Mouse (Mus musculus) limb, embryonic 12.5 days (tissue): ENCODE results near the gene Cog8. TPM values are rescaled to one million over a fixed set of nuclear protein-coding genes. Genes with fewer than 3 reads are reported as not detected.
"Not testable (repeated sequence)": the region's sequence is repeated elsewhere in the genome, so short reads cannot be mapped to it uniquely, and the experiment has no call there.

Experiments
- ATAC-seq: fragments of 200-750 bp; cut with Nextera tagmentation; 2 replicates; pipeline ENCODE4 v1.8.0; 2017; ENCODE audit warnings: low read depth, moderate TSS enrichment; ENCODE audit not compliant: insufficient number of reproducible peaks, insufficient read depth, low FRiP score, low TSS enrichment
- H3K27ac ChIP-seq: fragments of 300-500 bp; sonication (generic); 2 replicates; pipeline ENCODE4 v1.5.1; 2016; ENCODE audit warnings: mild to moderate bottlenecking, moderate library complexity
- H3K27me3 ChIP-seq: fragments of 300-500 bp; sonication (generic); 2 replicates; pipeline ENCODE4 v1.6.1; 2016; ENCODE audit warnings: mild to moderate bottlenecking, moderate library complexity
- H3K36me3 ChIP-seq: fragments of 300-500 bp; sonication (generic); 2 replicates; pipeline ENCODE4 v1.6.1; 2016; ENCODE audit warnings: mild to moderate bottlenecking, moderate library complexity
- H3K4me1 ChIP-seq: fragments of 300-500 bp; sonication (generic); replicated peaks from 2 replicates; pipeline ENCODE4 v1.6.1; 2016
- H3K4me2 ChIP-seq: fragments of 300-500 bp; sonication (generic); 2 replicates; pipeline ENCODE4 v1.6.1; 2016; ENCODE audit warnings: mild to moderate bottlenecking, moderate library complexity
- H3K4me3 ChIP-seq: fragments of 300-500 bp; sonication (generic); replicated peaks from 2 replicates; pipeline ENCODE4 v1.5.1; 2016; ENCODE audit warnings: mild to moderate bottlenecking
- H3K9ac ChIP-seq: fragments of 300-500 bp; sonication (generic); replicated peaks from 2 replicates; pipeline ENCODE4 v1.6.1; 2016; ENCODE audit warnings: mild to moderate bottlenecking, moderate library complexity
- H3K9me3 ChIP-seq: fragments of 300-500 bp; sonication (generic); 2 replicates; pipeline ENCODE4 v1.6.1; 2016; ENCODE audit warnings: mild to moderate bottlenecking, moderate library complexity
- WGBS: fragments of 180-500 bp; shearing (Covaris S2); methylation state at CpG from one replicate; pipeline ENCODE4 v1.1.7; 2016; 5-methylcytosine and 5-hydroxymethylcytosine counted together
- microRNA-seq: library from miRNA; unstranded; fragments of <30 nt; microRNA quantifications from one replicate; pipeline ENCODE4, GENCODE M21; 2017
- polyA plus RNA-seq: library from polyadenylated mRNA; unstranded; fragments of >200 nt; fragmentation: Nextera tagmentation; extraction: Ambion mirVana; gene quantifications from 2 replicates; pipeline ENCODE4 v1.2.1, GENCODE M21; 2016

Gene Cog8
- polyA plus RNA-seq, 1 experiment from 2014 or later, result 48.4 TPM

- Histone ChIP-seq H3K4me3 (no peak overlapping the region), H3K9ac (no peak overlapping the region), H3K27ac (no peak overlapping the region), H3K9me3 (no peaks in the 10 kb centered on the region), H3K36me3 (peaks cover 82% of the 10 kb centered on the region), H3K27me3 (no peaks in the 10 kb centered on the region), H3K4me1 (no peaks in the 10 kb centered on the region), H3K4me2 (no peak overlapping the region)
- WGBS, result 88% methylated on average over 3 of the region's 3 CpGs
- no peak for ATAC-seq
These were observed 48.7 kb downstream of the Cog8 start for GRCm38 (mm10) chr8:107007795-107008194.

DNA sequence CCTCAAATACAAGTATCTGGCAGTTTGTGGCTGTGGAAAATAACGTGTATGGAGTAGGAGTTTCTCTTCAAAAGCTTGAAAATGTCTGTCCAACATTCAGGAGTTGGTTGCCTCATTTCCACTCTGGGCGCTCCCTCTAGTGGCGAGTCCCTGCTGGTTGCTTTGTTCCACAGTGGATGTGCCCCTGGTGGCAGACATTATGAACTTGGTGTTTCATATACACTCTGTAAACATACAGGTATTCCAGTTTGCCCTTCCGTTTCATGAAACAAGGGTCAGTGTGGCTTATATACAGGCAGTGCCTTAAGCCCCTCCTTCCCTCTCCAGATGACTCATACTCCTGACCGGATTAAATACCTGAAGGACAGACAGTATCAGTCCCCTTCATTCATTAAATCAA is 54.0 kb downstream of the Cog8 start:
- Histone ChIP-seq H3K9ac (no peak overlapping the region), H3K9me3 (no peaks in the 10 kb centered on the region), H3K27me3 (no peaks in the 10 kb centered on the region), H3K36me3 (peaks cover 56% of the 10 kb centered on the region), H3K27ac (no peak overlapping the region), H3K4me2 (no peak overlapping the region), H3K4me3 (no peak overlapping the region), H3K4me1 (no peaks in the 10 kb centered on the region)
- WGBS, result 41% methylated on average over 5 of the region's 5 CpGs
- peak; percentile 66 for ATAC-seq

DNA sequence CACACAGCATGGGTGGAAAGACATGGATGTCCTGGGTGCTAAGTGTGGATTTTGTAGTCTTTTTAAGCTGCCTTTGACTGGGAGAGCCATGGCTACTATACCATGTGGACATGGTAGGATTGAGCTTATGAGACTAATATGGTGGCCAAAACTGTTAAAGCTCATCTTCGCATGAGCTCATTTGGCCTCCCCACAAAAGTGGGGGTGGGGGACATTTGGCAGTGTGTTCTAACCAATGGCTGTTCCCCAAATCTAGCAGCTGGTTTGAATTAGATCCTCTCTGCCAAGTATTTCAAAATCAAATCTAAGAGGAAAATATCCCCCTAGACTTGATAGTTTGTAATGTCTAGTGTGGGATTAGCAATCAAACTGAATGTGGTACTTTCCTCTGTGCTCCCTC is 57.4 kb downstream of the Cog8 start:
- no peak for ATAC-seq
- no peaks in the 10 kb centered on the region for H3K9me3 ChIP-seq
- peaks cover 56% of the 10 kb centered on the region for H3K36me3 ChIP-seq
- no peaks in the 10 kb centered on the region for H3K4me1 ChIP-seq
- no peaks in the 10 kb centered on the region for H3K27me3 ChIP-seq
- H3K27ac ChIP-seq, result no peak overlapping the region
- 86% methylated on average over 1 of the region's 1 CpGs for WGBS
- no peak overlapping the region for H3K9ac ChIP-seq
- no peak overlapping the region for H3K4me3 ChIP-seq
- no peak overlapping the region for H3K4me2 ChIP-seq

DNA sequence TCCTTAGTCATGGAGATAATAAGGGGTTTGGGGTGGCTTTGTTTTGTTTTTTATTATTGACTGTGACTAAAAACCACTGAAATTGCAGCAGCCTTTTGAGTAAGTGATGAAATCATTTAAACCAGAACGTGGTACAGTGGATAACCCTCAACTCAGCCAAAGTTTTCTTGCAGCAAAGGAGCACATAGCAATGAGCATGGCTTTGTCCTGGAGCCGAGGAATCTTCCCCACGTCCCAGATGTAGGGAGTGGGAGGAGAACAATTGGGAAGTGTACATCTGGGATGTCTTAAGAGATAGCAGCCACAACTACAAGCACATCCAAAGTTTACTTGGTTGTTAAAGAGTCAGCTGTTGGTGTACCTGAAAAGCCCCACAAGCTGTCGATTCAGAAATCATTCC is 59.1 kb downstream of the Cog8 start:
- no peak overlapping the region for H3K4me2 ChIP-seq
- H3K27ac ChIP-seq, result no peak overlapping the region
- peaks cover 55% of the 10 kb centered on the region for H3K36me3 ChIP-seq
- H3K9me3 ChIP-seq, result no peaks in the 10 kb centered on the region
- no peaks in the 10 kb centered on the region for H3K4me1 ChIP-seq
- no peak overlapping the region for H3K4me3 ChIP-seq
- no peaks in the 10 kb centered on the region for H3K27me3 ChIP-seq
- ATAC-seq, result no peak
- no peak overlapping the region for H3K9ac ChIP-seq
- WGBS, result 84% methylated on average over 4 of the region's 4 CpGs

- not testable (repeated sequence) for H3K27ac ChIP-seq, H3K4me3 ChIP-seq, H3K9me3 ChIP-seq, H3K4me2 ChIP-seq, H3K9ac ChIP-seq, ATAC-seq, H3K27me3 ChIP-seq, H3K4me1 ChIP-seq
- 82% methylated on average over 4 of the region's 4 CpGs for WGBS
- H3K36me3 ChIP-seq, result peaks cover 59% of the 10 kb centered on the region
These were observed 60.1 kb downstream of the Cog8 start for GRCm38 (mm10) chr8:106996339-106996738.

Small RNA genes within 50 kb of the gene (microRNA-seq; reads per million reads assigned to microRNA genes)
- 0.70 reads per million for gene Mir7075

Other genes with a start within 250 kb of the Cog8 start
- 0.10 and 0.20 TPM in 2 replicates for gene Has3, start 186.4 kb downstream of the Cog8 start, polyA plus RNA-seq
- gene Utp4, start 163.1 kb downstream of the Cog8 start, polyA plus RNA-seq, result 67.9 and 74.5 TPM in 2 replicates
- gene Sntb2, start 120.9 kb downstream of the Cog8 start, polyA plus RNA-seq, result 18.6 and 19.7 TPM in 2 replicates
- 75.4 and 78.0 TPM in 2 replicates for gene Vps4a, start 25.5 kb downstream of the Cog8 start, polyA plus RNA-seq
- 58.2 and 61.4 TPM in 2 replicates for gene Pdf, start 8.1 kb downstream of the Cog8 start, polyA plus RNA-seq
- 95.4 and 103 TPM in 2 replicates for gene Nip7, start 188 bp upstream of the Cog8 start, polyA plus RNA-seq
- gene Tmed6, start 9.0 kb upstream of the Cog8 start, polyA plus RNA-seq, result not detected in 2 replicates
- 23.2 and 24.1 TPM in 2 replicates for gene Terf2, start 39.9 kb upstream of the Cog8 start, polyA plus RNA-seq
- 96.6 and 101 TPM in 2 replicates for gene Cyb5b, start 94.0 kb upstream of the Cog8 start, polyA plus RNA-seq
- gene Nfat5, start 236.8 kb upstream of the Cog8 start, polyA plus RNA-seq, result 18.5 and 21.7 TPM in 2 replicates